Mouse (Mus musculus): ENCODE measurements around the gene Dusp9.

The Dusp9 gene

DNA sequence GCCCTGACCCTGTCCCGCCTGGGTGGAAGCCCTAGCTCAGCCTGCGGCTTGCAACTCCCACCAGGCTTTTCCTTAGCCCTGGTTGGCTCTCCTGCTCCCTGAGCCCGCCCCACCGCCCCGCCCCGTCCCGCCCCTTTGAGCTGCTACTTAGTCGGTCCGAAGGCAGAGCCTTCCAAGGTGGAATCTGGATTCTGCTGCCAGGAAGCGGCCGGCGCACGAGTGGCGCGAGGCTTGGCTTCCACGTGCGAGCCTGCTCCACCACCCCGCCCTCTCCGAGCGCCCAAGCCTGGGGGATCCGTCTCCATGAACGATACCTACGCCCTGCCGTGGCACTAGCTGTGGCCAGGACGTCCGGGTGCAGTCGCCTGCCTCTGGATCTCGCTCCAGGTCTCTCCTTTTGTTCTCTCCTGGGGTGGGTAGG lies at the start of gene Dusp9:
Gene Dusp9, plus strand, starts transcription at position 165 of the 421 bp plus-strand sequence.
- DNase-seq (ENCODE audit: low read depth), result no peak

DNA sequence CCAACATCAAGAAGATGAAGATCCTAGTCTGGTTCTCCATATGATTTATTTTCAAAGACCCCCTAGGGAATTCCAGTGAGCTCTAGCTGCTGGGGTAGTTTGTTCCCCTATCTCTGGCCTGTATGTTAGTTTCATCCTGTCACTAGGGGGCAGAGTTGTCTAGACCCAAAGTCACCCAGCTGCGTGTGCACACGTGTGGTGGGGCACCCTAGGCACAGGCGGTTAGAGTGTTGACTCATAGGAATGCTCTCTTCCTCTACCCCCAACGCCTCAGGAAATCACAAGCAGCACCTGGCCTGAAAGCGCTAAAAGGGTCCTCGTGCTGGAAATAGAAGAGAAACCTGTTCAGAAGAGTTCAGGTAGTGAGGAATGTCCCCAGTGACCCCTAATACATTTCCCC lies 46.0 kb upstream of the Dusp9 start:
- DNase-seq (ENCODE audit: low read depth), result peak; percentile 85

DNA sequence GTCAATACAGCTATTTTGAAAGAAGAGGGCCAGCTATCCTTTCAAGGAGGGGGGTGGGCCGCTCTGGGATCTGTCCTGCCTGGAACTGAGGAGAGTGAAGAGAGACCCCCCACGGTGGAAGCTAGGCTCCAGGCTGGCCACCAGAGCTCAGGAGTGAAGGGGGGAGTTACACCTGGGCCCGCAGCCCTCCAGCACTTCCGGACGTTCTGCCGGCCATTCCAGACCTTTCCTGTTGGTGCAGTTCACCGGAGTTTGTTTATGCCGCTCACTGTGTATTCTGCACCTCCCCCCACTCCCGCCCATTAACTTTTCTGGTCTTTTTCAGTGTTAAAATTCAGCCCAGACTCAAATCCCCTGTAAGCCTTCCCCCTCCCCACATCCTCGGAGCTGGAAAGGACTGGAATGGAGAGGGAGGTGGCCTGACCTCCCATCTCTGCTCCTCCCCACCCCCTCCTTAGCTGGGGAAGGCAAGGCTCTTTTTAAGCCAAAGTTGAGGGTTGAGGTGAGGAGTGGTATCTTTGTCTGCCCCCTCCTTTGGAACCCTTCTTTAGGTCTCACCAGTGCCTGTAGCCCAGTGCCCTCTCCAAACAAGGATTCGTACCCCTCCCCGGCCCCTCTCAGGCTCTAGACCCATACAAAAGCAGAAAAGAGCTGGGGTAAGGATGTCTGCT lies 44.6 kb upstream of the Dusp9 start:
- no peak for DNase-seq (ENCODE audit: low read depth)

- no peak for DNase-seq (ENCODE audit: low read depth)
Measured at GRCm38 (mm10) chrX:73595297-73595938, 43.8 kb upstream of the Dusp9 start.

DNA sequence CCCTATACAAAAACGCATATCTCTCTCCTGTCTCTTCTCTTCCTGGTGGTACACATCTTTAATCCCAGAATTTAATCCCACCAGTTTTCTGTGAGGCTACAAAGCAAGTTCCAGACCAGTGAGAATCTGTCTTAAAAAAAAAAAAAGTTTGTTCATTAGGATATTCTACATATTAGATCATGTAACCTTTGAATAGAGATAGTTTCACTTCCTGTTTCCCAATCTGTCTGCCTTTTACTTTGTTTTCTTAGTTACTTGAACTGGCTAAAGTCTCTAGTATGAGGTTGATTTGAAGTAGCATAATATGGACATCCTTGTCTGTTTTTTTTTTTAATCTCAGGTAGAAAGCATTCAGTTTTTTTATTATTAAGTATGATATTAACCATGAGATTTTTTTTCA lies 37.8 kb upstream of the Dusp9 start:
- no peak for DNase-seq (ENCODE audit: low read depth)

DNA sequence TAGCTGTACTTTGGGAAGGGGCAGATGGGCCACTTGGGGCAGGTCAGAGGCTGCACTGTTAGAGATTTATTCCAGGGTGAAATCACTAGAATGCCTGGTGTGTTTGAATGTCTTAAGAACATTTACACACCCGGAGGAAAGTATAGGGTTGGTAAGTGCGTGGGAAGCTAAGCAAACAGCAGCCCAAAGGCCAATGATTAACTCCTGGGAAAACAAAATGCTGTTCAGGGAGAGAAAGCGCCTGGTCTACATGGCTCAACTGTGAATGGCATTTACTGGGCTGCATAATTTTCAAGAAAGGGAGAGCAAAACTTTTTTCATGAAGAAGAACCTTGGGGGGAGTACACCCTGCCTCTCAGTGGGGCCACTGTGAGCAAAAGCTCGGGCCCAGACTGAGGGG lies 25.6 kb upstream of the Dusp9 start:
- no peak for DNase-seq (ENCODE audit: low read depth)

- no peak for DNase-seq (ENCODE audit: low read depth)
Measured at GRCm38 (mm10) chrX:73615876-73616275, 23.3 kb upstream of the Dusp9 start.

DNA sequence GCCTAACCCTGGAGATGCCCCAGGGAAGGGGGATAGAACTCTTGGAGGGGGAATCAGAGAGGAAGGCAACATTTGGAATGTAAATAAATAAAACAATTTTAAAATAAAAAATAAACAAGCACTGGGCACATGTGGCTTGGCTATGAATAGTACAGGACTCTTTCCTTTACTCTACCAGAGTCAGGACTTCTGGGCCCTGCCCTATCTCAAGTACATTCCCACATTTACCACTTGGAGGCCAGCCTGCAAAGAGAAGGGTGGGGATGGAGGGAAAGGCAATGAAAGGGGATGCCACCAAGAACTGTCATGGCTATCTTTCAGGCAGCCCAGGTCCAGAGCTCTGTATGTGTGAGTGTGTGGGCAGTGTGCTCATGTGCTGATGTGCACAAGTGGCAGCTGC lies 19.8 kb upstream of the Dusp9 start:
- no peak for DNase-seq (ENCODE audit: low read depth)

DNA sequence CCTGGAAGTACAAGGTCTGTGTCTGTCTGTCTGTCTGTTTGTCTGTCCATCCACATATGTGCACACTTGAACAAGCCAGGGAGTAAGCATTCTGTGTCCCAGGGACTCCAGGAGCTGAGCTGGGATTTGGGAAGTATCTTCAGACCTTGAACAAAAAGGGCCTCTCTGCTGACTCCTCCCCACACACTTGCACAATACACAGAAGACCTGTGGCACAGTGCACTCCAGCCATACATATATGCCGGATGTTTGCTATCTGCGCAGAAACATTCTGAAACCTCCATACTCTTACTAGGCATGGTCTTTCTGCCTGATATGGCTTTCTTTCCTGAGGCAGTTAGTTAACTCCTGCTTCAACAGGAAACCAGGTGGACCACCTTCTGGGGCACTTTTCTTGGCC lies 19.3 kb upstream of the Dusp9 start:
- DNase-seq (ENCODE audit: low read depth), result no peak

DNA sequence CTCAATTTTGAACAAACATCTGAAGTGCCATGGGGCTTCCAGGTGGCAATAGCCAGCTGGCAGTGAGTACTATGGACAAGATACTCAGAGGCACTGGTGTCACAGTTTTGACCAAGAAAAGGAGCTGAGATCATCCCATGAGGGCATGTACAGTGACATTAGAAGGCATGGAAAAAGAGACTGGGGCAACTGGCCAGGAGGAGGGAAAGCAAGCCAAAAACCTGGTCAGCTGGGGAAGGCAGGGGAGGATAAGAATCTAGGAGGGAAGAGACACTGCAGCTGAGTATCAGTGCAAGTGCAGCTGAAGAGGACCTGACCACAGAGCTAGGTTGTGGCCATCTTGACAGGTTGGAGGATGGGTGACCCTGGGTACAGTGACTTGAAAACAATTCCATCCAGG lies 12.2 kb upstream of the Dusp9 start:
- DNase-seq (ENCODE audit: low read depth), result no peak

DNA sequence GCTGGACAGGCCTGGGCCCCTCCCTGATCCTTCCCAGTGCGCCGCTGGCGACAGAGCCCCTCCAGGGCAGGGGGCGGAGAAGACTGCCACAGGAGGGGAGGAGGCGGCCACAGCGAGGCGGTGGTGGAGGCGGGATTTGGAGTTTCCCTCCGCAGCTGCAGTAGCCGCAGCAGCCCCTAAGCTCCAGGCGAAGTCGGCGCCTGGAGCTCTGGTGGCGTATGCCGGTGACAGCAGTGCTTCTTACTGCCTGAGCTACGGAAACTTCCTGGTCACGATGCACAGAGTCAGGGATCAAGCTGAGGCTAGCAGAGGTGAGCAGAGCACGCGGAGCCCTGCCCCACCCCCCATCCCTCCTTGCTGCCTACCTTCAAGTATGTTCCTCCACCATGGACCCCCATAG lies 3.8 kb upstream of the Dusp9 start:
- DNase-seq (ENCODE audit: low read depth), result no peak

- no peak for DNase-seq (ENCODE audit: low read depth)
Measured at GRCm38 (mm10) chrX:73637415-73637814, 1.8 kb upstream of the Dusp9 start.

DNA sequence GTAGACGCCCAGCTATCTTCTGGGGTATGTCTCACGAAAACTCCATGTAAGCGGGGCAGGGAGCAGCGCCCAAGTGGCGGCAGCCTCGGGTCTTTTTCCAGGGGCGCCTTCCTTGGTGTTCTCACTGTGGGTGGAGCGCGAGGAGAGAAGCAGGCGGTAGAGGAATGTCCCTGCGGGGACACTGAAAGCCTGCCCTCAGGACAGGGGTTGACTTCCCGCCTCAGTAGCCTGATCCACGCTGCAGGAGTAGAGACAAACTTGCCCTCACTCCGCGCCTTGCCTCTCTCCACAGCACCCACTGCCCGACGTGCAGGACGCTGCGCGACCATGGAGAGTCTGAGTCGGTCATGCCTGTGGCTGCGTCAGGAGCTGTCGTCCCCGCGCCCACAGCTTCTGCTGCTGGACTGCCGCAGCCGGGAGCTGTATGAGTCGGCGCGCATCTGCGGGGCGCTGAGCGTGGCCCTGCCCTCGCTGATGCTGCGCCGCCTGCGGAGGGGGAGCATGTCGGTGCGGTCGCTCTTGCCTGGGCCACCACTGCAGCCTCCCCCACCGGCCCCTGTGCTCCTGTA lies 766 bp downstream of the Dusp9 start:
- no peak for DNase-seq (ENCODE audit: low read depth)

- no peak for DNase-seq (ENCODE audit: low read depth)
Measured at GRCm38 (mm10) chrX:73645121-73645520, 5.9 kb downstream of the Dusp9 start.

- no peak for DNase-seq (ENCODE audit: low read depth)
Measured at GRCm38 (mm10) chrX:73650869-73651268, 11.7 kb downstream of the Dusp9 start.

DNA sequence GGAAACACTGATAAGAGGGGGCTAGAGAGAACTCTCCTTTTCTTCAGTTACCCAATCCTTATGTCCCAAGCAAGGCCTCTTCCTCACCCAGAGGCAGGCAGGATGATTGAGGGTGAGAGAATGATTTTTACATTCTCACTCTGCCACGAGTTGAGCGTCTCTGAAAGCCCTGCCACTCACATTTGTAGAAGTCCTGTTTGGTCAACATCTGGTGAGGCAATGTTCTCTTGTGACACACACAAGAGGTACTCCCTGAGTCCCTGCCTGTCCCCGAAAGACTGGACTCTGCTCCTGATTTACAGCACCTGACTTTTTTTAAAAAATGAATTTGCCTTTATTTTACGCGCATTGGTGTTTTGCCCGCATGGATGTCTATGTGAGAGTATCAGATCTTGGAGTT lies 14.2 kb downstream of the Dusp9 start:
- peak; percentile 23 for DNase-seq (ENCODE audit: low read depth)

GRCm38 (mm10) chrX:73654177-73654576 lies 15.0 kb downstream of the Dusp9 start:
- peak; percentile 82 for DNase-seq (ENCODE audit: low read depth)

DNA sequence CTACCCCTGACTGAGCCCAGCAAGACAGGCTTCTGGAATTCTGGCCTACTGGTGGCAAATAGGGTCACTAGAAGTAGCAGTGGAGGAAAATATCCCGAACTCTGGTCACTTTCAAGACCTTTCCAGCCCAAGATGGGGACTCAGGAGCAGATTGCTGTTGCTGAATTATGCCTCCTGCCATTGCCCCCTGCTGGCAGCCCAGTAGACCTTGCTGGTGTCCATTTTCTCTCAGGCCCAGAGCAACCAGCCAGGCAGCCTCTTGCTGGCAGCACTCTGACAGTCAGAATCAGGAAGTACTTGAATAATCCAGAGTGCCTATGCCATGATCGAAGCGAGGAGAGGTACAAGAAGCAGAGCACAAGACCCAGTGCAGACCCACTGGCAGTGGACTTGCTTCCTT lies 16.3 kb downstream of the Dusp9 start:
- DNase-seq (ENCODE audit: low read depth), result peak; percentile 81

DNA sequence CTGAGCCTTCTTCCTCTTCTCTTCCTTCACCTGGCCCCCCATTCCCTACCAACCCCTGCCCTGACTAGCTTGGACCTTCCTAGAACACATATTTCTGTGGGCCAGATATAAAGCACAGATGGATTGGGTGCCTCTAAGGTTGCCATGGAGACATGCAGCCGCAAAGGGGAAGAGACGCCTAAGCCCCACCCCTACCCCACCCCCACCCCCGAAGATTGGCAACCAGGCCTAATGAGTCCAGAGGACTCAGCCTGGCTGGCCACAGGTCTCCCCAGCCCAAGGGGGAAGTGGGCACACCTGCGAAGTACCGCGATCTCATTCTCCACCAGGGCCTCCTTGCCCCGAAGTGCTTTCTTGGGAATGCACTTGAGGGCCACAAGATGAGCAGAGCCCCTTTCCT lies 19.2 kb downstream of the Dusp9 start:
- no peak for DNase-seq (ENCODE audit: low read depth)

GRCm38 (mm10) chrX:73658936-73659574 lies 19.8 kb downstream of the Dusp9 start:
- DNase-seq (ENCODE audit: low read depth), result no peak

GRCm38 (mm10) chrX:73659575-73660283 lies 20.5 kb downstream of the Dusp9 start, which contains the start of gene Pnck:
Pnck (minus strand) TSS chrX:73660117.
- no peak for DNase-seq (ENCODE audit: low read depth)

- no peak for DNase-seq (ENCODE audit: low read depth)
Measured at GRCm38 (mm10) chrX:73660284-73660665, 21.1 kb downstream of the Dusp9 start.
